Mouse (Mus musculus) gonadal fat pad, adult 2 months (tissue): Measurements from ENCODE around the gene Fam19a2. TPM values are rescaled to one million over a fixed set of nuclear protein-coding genes. Genes with fewer than 3 reads are reported as not detected.

ENCODE experiments used
- DNase-seq: peaks from one replicate; pipeline ENCODE4 v3.0.0-alpha.2; 2012; ENCODE audit warnings: low read depth
- polyA plus RNA-seq: library from polyadenylated mRNA; depleted of rRNA; stranded (reverse); fragments of >200 nt; gene quantifications from 2 replicates; pipeline ENCODE4 v1.2.3, GENCODE M21; 2012

Gene Fam19a2
- polyA plus RNA-seq, 1 experiment = not detected

GRCm38 (mm10) chr10:123385641-123386040, 121.8 kb downstream of the Fam19a2 start:
- DNase-seq = no peak

GRCm38 (mm10) chr10:123395429-123395828, 131.6 kb downstream of the Fam19a2 start:
- no peak for DNase-seq

GRCm38 (mm10) chr10:123398136-123398535, 134.3 kb downstream of the Fam19a2 start:
- no peak for DNase-seq

DNA sequence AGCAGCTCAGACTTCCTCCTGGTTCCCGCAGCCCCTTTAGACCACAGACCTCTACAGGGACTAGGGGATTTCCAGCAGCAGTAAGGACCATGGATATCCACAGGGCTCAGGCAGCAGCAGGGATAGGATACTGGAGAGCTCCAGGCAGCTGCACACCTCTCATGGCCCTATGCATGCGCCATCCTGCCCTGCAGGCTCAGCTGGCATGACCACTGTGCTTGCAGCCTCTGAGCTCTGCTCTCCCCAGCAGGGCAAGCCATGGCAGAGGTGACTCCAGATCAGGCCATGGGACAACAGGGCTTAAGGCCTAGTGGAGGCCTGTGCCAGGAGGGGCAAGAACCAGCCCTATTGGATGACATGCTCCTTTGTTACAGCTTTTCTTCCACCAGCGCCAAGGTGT, 137.4 kb downstream of the Fam19a2 start:
- DNase-seq = no peak

DNA sequence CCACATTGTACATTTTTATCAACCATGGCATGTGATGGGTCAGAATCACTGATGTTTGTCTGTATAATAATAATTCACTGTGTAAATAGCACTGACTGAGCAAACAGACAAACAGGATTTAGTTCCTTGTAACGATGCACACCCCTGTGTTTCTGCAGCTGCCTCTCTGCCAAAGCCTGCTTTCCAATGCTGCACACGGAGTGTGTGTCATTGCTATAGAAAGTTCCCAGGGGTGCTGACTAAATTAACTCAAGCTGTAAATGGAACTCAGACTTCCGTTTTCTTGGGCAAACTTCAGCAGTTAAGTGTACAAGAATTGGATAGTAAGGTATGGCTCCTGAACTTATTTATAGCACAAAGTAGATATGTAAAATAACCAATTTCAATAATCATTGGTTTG, 138.7 kb downstream of the Fam19a2 start:
- DNase-seq = no peak

DNA sequence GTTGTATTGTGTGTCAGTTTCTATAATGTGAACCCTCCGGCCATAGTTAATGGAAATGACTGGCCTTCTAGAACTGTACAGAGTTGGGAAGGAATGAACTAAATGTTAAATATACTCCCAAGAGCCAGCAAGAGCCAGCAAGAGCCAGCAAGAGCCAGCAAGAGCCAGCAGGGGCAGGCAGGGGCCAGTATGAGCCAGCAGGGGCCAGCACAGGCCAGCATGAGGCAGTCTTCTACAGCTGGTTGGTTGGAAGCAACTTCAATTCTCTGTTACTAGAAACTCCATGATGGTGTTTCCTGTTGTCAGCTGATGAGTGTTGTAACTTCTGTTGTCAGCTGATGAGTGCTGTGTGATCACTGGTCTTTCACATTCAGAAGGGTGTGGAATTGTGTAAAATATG, 151.2 kb downstream of the Fam19a2 start:
- DNase-seq = no peak

GRCm38 (mm10) chr10:123416024-123416423, 152.2 kb downstream of the Fam19a2 start:
- DNase-seq = no peak

DNA sequence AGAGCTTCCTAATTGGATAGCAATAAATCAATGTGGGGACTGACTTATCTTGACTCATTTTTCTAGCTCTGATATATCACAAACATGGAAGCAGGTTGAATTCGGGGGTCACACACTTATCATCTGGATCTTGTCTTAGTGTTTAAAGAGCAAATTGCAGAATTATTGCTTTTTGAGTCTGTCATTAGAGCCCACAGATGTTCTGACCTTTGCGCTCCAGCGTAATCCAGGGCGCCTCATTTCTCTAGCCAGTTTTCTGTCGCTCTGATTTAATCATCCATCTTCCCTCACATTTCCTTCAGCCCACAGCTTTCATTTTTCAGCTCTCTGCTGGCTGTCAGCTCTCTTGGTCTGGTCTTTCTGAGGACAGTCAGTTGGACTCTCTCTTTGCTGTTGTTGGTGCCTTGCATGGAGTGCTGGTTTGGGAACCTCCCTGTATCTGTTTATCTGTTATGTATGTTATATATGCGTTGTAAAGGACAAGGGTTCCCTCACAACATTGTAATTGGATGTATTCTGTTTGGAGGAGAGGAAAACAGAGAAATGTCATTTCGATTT, 154.9 kb downstream of the Fam19a2 start:
- DNase-seq = no peak

DNA sequence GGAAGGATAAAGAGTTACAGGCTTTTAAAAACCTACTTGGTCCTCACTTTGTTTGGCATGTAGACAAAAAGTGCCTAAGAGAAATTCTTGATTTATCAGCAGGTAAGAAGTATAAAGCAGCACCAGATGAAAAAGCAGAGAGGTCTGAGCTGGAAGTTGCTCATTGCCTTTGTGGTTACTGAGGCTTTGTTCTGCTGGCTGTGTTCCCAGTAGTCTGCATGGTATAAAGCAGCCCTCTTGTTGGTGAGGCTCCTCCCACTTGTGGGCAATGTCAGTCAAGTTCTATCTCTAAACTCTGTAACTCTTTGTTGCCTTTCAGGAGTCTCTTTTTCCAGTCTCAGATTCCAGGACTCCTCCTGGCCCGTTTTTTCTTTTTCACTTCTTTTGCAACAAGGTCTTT, 156.5 kb downstream of the Fam19a2 start:
- DNase-seq = no peak

DNA sequence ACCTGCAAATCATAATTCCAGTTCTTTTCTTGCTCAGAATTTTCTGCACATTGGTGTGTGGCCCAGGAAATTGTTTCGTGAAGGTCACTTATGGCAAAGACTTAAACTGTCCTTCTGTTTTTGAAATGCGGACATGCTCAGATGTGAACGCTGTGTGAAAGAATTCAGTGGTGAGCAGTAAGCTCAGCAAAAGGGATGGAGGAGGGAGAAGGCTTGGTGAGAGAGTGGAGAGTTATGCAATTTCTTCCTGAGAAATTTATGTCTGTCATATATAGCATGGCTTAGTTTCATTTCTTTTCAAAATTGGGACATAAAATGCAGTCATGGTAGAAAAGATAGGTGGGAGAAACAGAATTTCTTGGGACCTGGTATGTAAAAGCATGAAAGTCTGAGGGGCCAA, 160.7 kb downstream of the Fam19a2 start:
- no peak for DNase-seq

GRCm38 (mm10) chr10:123426527-123427363, 162.9 kb downstream of the Fam19a2 start:
- DNase-seq = no peak

GRCm38 (mm10) chr10:123431569-123431968, 167.8 kb downstream of the Fam19a2 start:
- DNase-seq = no peak

GRCm38 (mm10) chr10:123437576-123437975, 173.8 kb downstream of the Fam19a2 start:
- DNase-seq = no peak

DNA sequence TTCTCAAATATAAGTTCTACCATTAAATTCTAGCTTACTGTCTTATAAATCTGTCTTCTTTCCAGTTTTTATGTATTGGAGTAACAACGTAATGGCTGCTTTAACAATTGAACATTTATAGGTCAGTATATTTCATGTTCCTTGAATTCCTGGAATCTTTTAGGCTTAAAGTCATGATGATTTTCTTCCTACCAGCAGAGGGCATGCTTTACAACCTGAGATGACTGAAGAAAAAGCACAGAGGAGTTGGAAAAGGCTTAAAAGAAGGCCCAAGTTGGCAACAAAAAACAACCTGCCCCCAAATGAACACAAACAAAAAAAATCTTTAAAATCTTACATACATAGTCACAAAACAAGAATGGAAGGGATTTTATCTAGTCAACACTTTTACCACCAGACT, 193.0 kb downstream of the Fam19a2 start:
- DNase-seq = no peak

GRCm38 (mm10) chr10:123460466-123460865, 196.7 kb downstream of the Fam19a2 start:
- DNase-seq = no peak

DNA sequence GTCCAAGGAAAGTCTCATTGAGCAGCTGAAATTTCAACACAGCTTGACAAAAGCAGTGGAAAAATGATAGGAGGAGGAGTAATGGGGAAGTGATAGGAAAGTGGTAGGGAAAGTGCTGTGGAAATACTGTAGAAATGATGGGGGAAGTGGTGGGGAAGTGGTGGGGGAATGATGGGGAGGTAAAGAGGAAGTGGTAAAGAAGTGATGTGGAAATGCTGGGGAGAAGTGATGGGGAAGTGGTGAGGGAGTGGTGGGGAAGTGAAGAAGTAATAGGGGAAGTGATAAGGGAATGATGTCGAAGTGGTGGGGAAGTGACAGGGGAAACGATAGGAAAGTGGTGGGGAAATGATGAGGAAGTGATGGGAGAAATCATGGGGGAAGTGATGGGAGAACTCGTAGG, 198.5 kb downstream of the Fam19a2 start:
- DNase-seq = no peak

- no peak for DNase-seq
Observed at GRCm38 (mm10) chr10:123514749-123515148, 251.0 kb downstream of the Fam19a2 start.

DNA sequence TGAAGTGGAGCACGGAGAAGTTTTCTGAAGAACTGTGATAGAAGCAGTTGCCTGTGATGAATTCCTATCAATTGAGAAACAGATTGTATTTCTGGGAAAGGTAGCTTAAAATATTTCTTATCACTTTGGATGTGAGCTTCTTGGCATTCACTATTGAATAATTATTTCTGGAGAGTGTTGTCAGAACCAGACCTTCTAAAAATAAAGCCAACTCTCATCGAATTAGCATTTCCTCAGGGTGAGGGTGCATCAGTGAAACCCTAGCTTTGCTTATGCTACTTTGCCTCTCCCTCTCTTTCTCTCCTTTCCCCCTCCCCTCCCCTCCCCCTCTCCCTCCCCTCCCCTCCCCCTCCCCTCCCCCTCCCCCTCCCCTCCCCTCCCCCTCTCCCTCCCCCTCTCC, 256.8 kb downstream of the Fam19a2 start:
- no peak for DNase-seq

- DNase-seq = no peak
Observed at GRCm38 (mm10) chr10:123521203-123521602, 257.4 kb downstream of the Fam19a2 start.

- DNase-seq = no peak
Observed at GRCm38 (mm10) chr10:123525424-123525823, 261.6 kb downstream of the Fam19a2 start.

GRCm38 (mm10) chr10:123526059-123526458, 262.3 kb downstream of the Fam19a2 start:
- no peak for DNase-seq

- DNase-seq = no peak
Observed at GRCm38 (mm10) chr10:123536143-123536542, 272.3 kb downstream of the Fam19a2 start.

- no peak for DNase-seq
Observed at GRCm38 (mm10) chr10:123548391-123548790, 284.6 kb downstream of the Fam19a2 start.

DNA sequence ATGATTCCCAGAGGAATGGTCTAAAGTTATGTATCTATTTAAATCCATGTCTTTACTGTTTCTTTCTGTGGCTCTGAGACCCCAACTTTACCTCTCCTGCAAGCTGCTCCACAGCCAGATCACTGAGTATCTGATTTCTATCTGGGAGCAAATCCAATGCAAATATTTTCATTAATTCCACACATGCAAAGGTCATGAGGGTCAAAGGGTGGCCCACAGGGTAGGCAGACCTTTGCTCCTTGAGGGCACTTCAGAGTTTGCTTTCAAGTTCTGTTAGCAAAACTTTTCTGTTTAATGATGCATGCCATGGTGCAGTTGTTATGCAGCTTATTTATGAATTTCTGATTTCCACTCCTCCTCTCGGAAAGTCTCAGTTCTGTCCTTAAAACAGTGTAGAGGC, 303.9 kb downstream of the Fam19a2 start:
- DNase-seq = no peak
